ENCODE assay signal across 9 mouse cellular contexts in genomic region chr2:102257964-102258605, GRCm38 (mm10).
DNase-seq lines count a peak whose midpoint lies in the region; ATAC-seq and TF ChIP-seq lines count a peak whose summit lies in the region.
"Had no signal": no experiment of that assay in that cellular context is flagged by ENCODE, and none has a peak within 500 bp of the region (broad histone marks: within the 10 kb centered on the region; RNA-seq: fewer than 3 reads in every experiment).

No protein-coding gene starts in this region.

- peak overlapping the region; percentile 55 for H3K4me2 ChIP-seq in heart, embryonic 13.5 days
- peak overlapping the region; percentile 37 for H3K4me2 ChIP-seq in limb, embryonic 12.5 days
- peak overlapping the region; percentile 25; the same call in 1 of the 2 replicates for H3K4me2 ChIP-seq in stomach, embryonic 15.5 days

- no peaks in the 10 kb centered on the region for H3K9me3 ChIP-seq in heart, embryonic 13.5 days
- H3K9me3 ChIP-seq in limb, embryonic 12.5 days, result no peaks in the 10 kb centered on the region
- no peaks in the 10 kb centered on the region for H3K9me3 ChIP-seq in stomach, embryonic 15.5 days

- peak; percentile 16; the same call in 1 of the 2 replicates for ATAC-seq in frontal cortex, adult (ENCODE audit: low TSS enrichment)
- no peak for ATAC-seq in heart, embryonic 13.5 days (ENCODE audit: extremely low read depth, insufficient number of reproducible peaks, low FRiP score, low TSS enrichment)
- 0 out of 2 replicates have a peak, but pooled peaks have one; percentile 45 for ATAC-seq in limb, embryonic 12.5 days (ENCODE audit: insufficient number of reproducible peaks, insufficient read depth, low FRiP score, low TSS enrichment, low read depth)
- ATAC-seq in stomach, embryonic 15.5 days (ENCODE audit: insufficient read depth, low FRiP score, low read depth), result no peak

- no peak for TF ChIP-seq CTCF in spleen, adult 2 months (IDR thresholded peaks at IDR 0.05; ENCODE audit: extremely low read depth, insufficient read depth, insufficient read length, insufficient replicate concordance)

- H3K36me3 ChIP-seq in spleen, adult 2 months (ENCODE audit: control insufficient read depth, insufficient read depth, low read length), result no peaks in the 10 kb centered on the region
- H3K36me3 ChIP-seq in heart, embryonic 13.5 days, result no peaks in the 10 kb centered on the region
- no peaks in the 10 kb centered on the region for H3K36me3 ChIP-seq in limb, embryonic 12.5 days
- H3K36me3 ChIP-seq in stomach, embryonic 15.5 days, result no peaks in the 10 kb centered on the region

- peak overlapping the region; percentile 9; the same call in 1 of the 2 replicates for H3K4me3 ChIP-seq in spleen, adult 2 months (ENCODE audit: extremely low read depth, insufficient read depth, insufficient read length)
- peak overlapping the region; percentile 16 for H3K4me3 ChIP-seq in heart, embryonic 13.5 days
- no peak overlapping the region for H3K4me3 ChIP-seq in limb, embryonic 12.5 days (replicated peaks)
- no peak overlapping the region for H3K4me3 ChIP-seq in stomach, embryonic 15.5 days (replicated peaks)

- WGBS in spleen, adult 2 months, result 1% methylated on average over 12 of the region's 12 CpGs
- 6% methylated on average over 12 of the region's 12 CpGs for WGBS in heart, embryonic 13.5 days
- WGBS in limb, embryonic 12.5 days, result 2% methylated on average over 12 of the region's 12 CpGs
- 4% methylated on average over 12 of the region's 12 CpGs for WGBS in stomach, embryonic 15.5 days

- DNase-seq in frontal cortex, postnatal 25 days (ENCODE audit: low spot score in 2 of 2), result no peak
- no peak for DNase-seq in spleen, adult 2 months (ENCODE audit: low read depth in 1 of 2, low spot score in 2 of 2)
- no peak for DNase-seq in spleen, adult 12 weeks (ENCODE audit: low spot score)
- DNase-seq in spleen, postnatal 14 days (ENCODE audit: low spot score in 2 of 2), result no peak

- peaks cover 6% of the 10 kb centered on the region; the same call in 1 of the 2 replicates for H3K4me1 ChIP-seq in spleen, adult 2 months (ENCODE audit: control insufficient read depth, insufficient read depth, insufficient read length)
- H3K4me1 ChIP-seq in heart, embryonic 13.5 days, result peaks cover 19% of the 10 kb centered on the region
- H3K4me1 ChIP-seq in limb, embryonic 12.5 days (replicated peaks), result peaks cover 22% of the 10 kb centered on the region
- H3K4me1 ChIP-seq in stomach, embryonic 15.5 days, result peaks cover 12% of the 10 kb centered on the region

- H3K27ac ChIP-seq in spleen, adult 2 months (ENCODE audit: insufficient read depth, low read length), result no peak overlapping the region
- no peak overlapping the region for H3K27ac ChIP-seq in heart, embryonic 13.5 days (replicated peaks)
- H3K27ac ChIP-seq in limb, embryonic 12.5 days, result no peak overlapping the region
- H3K27ac ChIP-seq in stomach, embryonic 15.5 days, result no peak overlapping the region
- H3K27ac ChIP-seq: liver, embryonic 14.5 days had no signal

- no peak overlapping the region; the same call in 1 of the 2 replicates for H3K9ac ChIP-seq in heart, embryonic 13.5 days
- no peak overlapping the region for H3K9ac ChIP-seq in limb, embryonic 12.5 days (replicated peaks)
- no peak overlapping the region for H3K9ac ChIP-seq in stomach, embryonic 15.5 days
- H3K9ac ChIP-seq: liver, embryonic 14.5 days had no signal

- no peaks in the 10 kb centered on the region for H3K27me3 ChIP-seq in spleen, adult 2 months (ENCODE audit: control insufficient read depth, insufficient read depth, low read length)
- H3K27me3 ChIP-seq in heart, embryonic 13.5 days (replicated peaks), result peaks cover 62% of the 10 kb centered on the region
- peaks cover 22% of the 10 kb centered on the region for H3K27me3 ChIP-seq in limb, embryonic 12.5 days
- H3K27me3 ChIP-seq in stomach, embryonic 15.5 days (replicated peaks), result peaks cover 21% of the 10 kb centered on the region; the same call in 1 of the 2 replicates

- no peak for TF ChIP-seq POLR2A in spleen, adult 2 months (IDR thresholded peaks at IDR 0.05; ENCODE audit: low read depth, low read length)

Comparison
In these comparisons a context has a peak if more than half of its experiments do, and no peak if none do; other contexts are left out.
1. ATAC-seq: peak in frontal cortex, adult (single experiment) and limb, embryonic 12.5 days (single experiment); none in heart, embryonic 13.5 days (single experiment) and stomach, embryonic 15.5 days (single experiment).
2. H3K4me3 ChIP-seq: peak in spleen, adult 2 months (single experiment) and heart, embryonic 13.5 days (single experiment); none in limb, embryonic 12.5 days (single experiment) and stomach, embryonic 15.5 days (single experiment).
3. Peak in every context shown above with its lines, with median percentiles within 50 percentile points of each other: H3K4me2 ChIP-seq.